Comparison of ENCODE assay signal across 20 mouse cellular contexts in the genomic region with DNA sequence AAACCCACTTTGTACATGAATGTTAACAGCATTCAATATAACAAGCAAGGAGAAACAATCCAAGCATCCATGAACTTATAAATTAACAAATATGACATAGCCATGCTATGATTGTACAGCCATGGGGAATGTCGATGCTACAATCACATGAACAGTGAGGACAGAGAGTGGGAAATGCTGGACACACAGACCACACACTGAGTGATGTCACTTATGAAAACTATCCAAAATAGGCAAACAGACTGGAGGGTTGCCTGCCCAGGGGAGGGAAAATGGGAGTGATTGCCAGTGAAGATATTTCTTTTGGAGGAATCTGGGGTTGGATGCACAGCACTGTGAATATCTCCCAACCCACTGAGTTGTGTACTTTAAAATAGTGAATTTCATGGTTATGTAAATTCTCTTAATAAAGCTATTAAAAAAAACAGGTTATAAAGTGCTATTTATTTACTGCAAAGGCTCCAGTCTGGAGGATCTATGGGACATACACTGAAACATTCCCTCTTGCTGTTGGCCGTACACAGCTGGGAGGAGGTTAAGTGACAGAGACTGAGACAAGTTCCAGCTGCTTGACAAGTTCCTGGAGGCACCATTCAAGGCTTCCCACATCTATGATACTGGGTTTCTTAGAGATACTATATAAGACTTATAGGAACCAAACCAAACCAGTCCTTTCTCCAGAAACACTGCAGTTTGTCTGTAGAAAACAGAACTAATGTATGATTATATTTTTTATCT. TPM values are rescaled to one million over a fixed set of nuclear protein-coding genes. Genes with fewer than 3 reads are reported as not detected.
"Had no signal": no experiment of that assay in that cellular context is flagged by ENCODE, and none has a peak within 500 bp of the region (broad histone marks: within the 10 kb centered on the region; RNA-seq: fewer than 3 reads in every experiment).

No protein-coding gene starts in this region.

- H3K9ac ChIP-seq: intestine, embryonic 15.5 days; limb, embryonic 13.5 days; liver, embryonic 12.5 days; liver, embryonic 15.5 days had no signal

- DNase-seq: kidney, adult 18-20 months; kidney, adult 9 months; kidney, postnatal 36 days; layer of hippocampus, postnatal 36 days; liver; lung, adult 18-20 months; midbrain, embryonic 14.5 days; thymus, postnatal 25 days had no signal

- H3K4me3 ChIP-seq: intestine, embryonic 15.5 days; limb, embryonic 10.5 days; limb, embryonic 13.5 days; liver, embryonic 12.5 days; liver, embryonic 15.5 days had no signal

- ATAC-seq: hindbrain, embryonic 16.5 days; intestine, embryonic 15.5 days; liver, embryonic 12.5 days had no signal

- H3K27ac ChIP-seq: intestine, embryonic 15.5 days; limb, embryonic 10.5 days; limb, embryonic 13.5 days; liver, embryonic 12.5 days; liver, embryonic 15.5 days had no signal

- H3K9me3 ChIP-seq: intestine, embryonic 15.5 days; limb, embryonic 10.5 days; limb, embryonic 13.5 days; liver, embryonic 12.5 days; liver, embryonic 15.5 days had no signal

- H3K4me2 ChIP-seq: intestine, embryonic 15.5 days; limb, embryonic 13.5 days; liver, embryonic 12.5 days; liver, embryonic 15.5 days; midbrain, embryonic 11.5 days had no signal

- H3K27me3 ChIP-seq: intestine, embryonic 15.5 days; limb, embryonic 13.5 days; liver, embryonic 12.5 days; liver, embryonic 15.5 days had no signal

- H3K4me1 ChIP-seq: intestine, embryonic 15.5 days; limb, embryonic 10.5 days; limb, embryonic 13.5 days; liver, embryonic 12.5 days; liver, embryonic 15.5 days had no signal

RNA-seq across cellular contexts. Expression of a gene that starts 14.7 kb away (rescaled TPM):
- total RNA-seq: megakaryocyte progenitor cell, adult 5-6 weeks; megakaryocyte-erythroid progenitor cell, adult 5-6 weeks had no signal

RNA-seq across cellular contexts. Expression of a gene that starts 48.2 kb away (rescaled TPM):
- total RNA-seq: megakaryocyte progenitor cell, adult 5-6 weeks; megakaryocyte-erythroid progenitor cell, adult 5-6 weeks had no signal
- polyA plus RNA-seq: intestine, embryonic 15.5 days; limb, embryonic 10.5 days; limb, embryonic 13.5 days; liver, embryonic 12.5 days; liver, embryonic 15.5 days; midbrain, embryonic 11.5 days; midbrain, embryonic 14.5 days; small intestine, adult 2 months; spleen, adult 2 months; thymus, postnatal 0 days had no signal
